Mouse (Mus musculus) MEL (cell line): ENCODE measurements around the gene Prss32.

Experiments
- CTCF ChIP-seq, 3 experiments: IDR thresholded peaks in 2 of 3; conservative IDR thresholded peaks in 1 of 3; 2 replicates each; pipeline ENCODE4 v1.5.1; 2011 to 2012; ENCODE audit warnings: low read length in 3 of 3, low read depth in 2 of 3, mild to moderate bottlenecking in 2 of 3, improper control_type of control experiment in 1 of 3, inconsistent platforms in 1 of 3, mixed read lengths in 1 of 3, moderate library complexity in 1 of 3; ENCODE audit not compliant: control insufficient read depth in 1 of 3, insufficient read depth in 1 of 3, poor library complexity in 1 of 3, severe bottlenecking in 1 of 3
- EP300 ChIP-seq, 2 experiments: IDR thresholded peaks; 2 replicates each; pipeline ENCODE4 v1.6.1; 2011; ENCODE audit warnings: improper control_type of control experiment in 2 of 2, low read length in 2 of 2, low read depth in 1 of 2, mild to moderate bottlenecking in 1 of 2
- POLR2A ChIP-seq, 2 experiments: IDR thresholded peaks; 2 replicates each; pipeline ENCODE4 v1.6.1; 2011 to 2012; ENCODE audit warnings: low read length in 2 of 2, mild to moderate bottlenecking in 2 of 2, control low read depth in 1 of 2, improper control_type of control experiment in 1 of 2, low read depth in 1 of 2, moderate library complexity in 1 of 2; ENCODE audit not compliant: control insufficient read depth in 1 of 2, insufficient read depth in 1 of 2, poor library complexity in 1 of 2

DNA sequence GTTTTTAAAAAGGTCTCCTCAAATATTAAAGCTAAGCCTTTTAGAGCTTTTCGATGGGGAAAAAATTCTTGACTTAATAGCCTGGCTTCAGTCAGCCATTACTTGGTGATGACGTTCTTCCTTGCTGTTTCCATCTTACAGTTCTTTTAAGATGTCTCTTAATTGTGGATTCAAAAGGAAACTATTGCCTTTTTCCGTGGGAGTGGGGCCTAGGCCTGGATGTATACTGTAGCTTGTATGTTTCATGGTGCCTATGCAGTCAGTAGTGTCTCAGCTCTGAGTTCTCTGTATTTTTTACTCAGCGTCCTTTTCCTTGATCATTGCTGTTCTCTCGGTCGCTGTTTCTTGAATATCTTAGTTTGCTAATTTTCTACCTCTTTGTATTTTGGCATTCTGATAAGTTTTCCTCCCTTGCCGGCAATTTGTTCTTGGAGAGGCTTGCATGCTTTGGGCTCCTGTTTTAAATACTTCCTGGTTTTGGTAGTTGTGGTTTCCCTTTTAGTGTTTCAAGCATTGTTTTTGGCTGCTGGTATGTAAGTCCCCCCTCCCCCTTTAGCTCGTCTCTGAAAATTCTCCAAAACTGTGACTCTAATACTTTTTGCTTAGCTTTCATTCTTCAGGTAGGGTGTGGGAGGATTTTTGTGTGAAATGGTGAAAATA lies 39.1 kb upstream of the Prss32 start:
- TF ChIP-seq CTCF (IDR thresholded peaks at IDR 0.05 in 2 of 3, conservative IDR thresholded peaks at IDR 0.05 in 1 of 3; ENCODE audit: control insufficient read depth in 1 of 3, insufficient read depth in 1 of 3, low read depth in 2 of 3, low read length in 3 of 3, poor library complexity in 1 of 3, severe bottlenecking in 1 of 3) = no peak
- TF ChIP-seq POLR2A (IDR thresholded peaks at IDR 0.05; ENCODE audit: control insufficient read depth in 1 of 2, insufficient read depth in 1 of 2, low read depth in 1 of 2, low read length in 2 of 2, poor library complexity in 1 of 2) = no peak
- no peak for TF ChIP-seq EP300 (IDR thresholded peaks at IDR 0.05; ENCODE audit: low read depth in 1 of 2, low read length in 2 of 2)
